Mouse (Mus musculus) frontal cortex, postnatal 25 days (tissue): ENCODE results near the gene Spata2l.
"Not testable (repeated sequence)": the region's sequence is repeated elsewhere in the genome, so short reads cannot be mapped to it uniquely, and the experiment has no call there.

ENCODE experiments used
- DNase-seq, 2 experiments: peaks; one replicate each; pipeline ENCODE4 v3.0.0; 2022; ENCODE audit warnings: low spot score in 2 of 2

The Spata2l gene

GRCm38 (mm10) chr8:123235520-123236497 is at the start of gene Spata2l:
Gene Spata2l, minus strand, starts transcription at chr8:123236233.
- DNase-seq, result peak; percentile 57 to 73

GRCm38 (mm10) chr8:123284493-123284892 is 48.5 kb upstream of the Spata2l start:
- DNase-seq, result no peak

- DNase-seq, result no peak
These were observed 48.0 kb upstream of the Spata2l start for GRCm38 (mm10) chr8:123283991-123284390.

- DNase-seq, result not testable (repeated sequence)
These were observed 47.0 kb upstream of the Spata2l start for GRCm38 (mm10) chr8:123282994-123283393.

- DNase-seq, result no peak
These were observed 44.5 kb upstream of the Spata2l start for GRCm38 (mm10) chr8:123280302-123281094.

GRCm38 (mm10) chr8:123279828-123280227 is 43.8 kb upstream of the Spata2l start:
- no peak for DNase-seq

- DNase-seq, result no peak
These were observed 42.4 kb upstream of the Spata2l start for GRCm38 (mm10) chr8:123278445-123278844.

- no peak for DNase-seq
These were observed 39.1 kb upstream of the Spata2l start for GRCm38 (mm10) chr8:123275096-123275495.

GRCm38 (mm10) chr8:123274447-123274846 is 38.4 kb upstream of the Spata2l start:
- DNase-seq, result no peak

- no peak for DNase-seq
These were observed 35.9 kb upstream of the Spata2l start for GRCm38 (mm10) chr8:123271901-123272300.

- DNase-seq, result no peak
These were observed 35.1 kb upstream of the Spata2l start for GRCm38 (mm10) chr8:123271147-123271546.

- DNase-seq, result no peak
These were observed 32.1 kb upstream of the Spata2l start for GRCm38 (mm10) chr8:123267926-123268656.

- DNase-seq, result not testable (repeated sequence)
These were observed 21.6 kb upstream of the Spata2l start for GRCm38 (mm10) chr8:123257593-123257992.

- no peak for DNase-seq
These were observed 21.1 kb upstream of the Spata2l start for GRCm38 (mm10) chr8:123257114-123257513.

- DNase-seq, result no peak
These were observed 19.1 kb upstream of the Spata2l start for GRCm38 (mm10) chr8:123255170-123255569.

GRCm38 (mm10) chr8:123254099-123254885 is 18.3 kb upstream of the Spata2l start, which contains the start of the genes Zfp276 and Vps9d1:
Gene Zfp276, plus strand, starts transcription at chr8:123254195.
Gene Vps9d1, minus strand, starts transcription at chr8:123254348.
- DNase-seq, result peak; percentile 60 to 74

GRCm38 (mm10) chr8:123253451-123254098 is 17.5 kb upstream of the Spata2l start:
- no peak for DNase-seq

GRCm38 (mm10) chr8:123252925-123253324 is 16.9 kb upstream of the Spata2l start:
- DNase-seq, result no peak

- no peak for DNase-seq
These were observed 14.9 kb upstream of the Spata2l start for GRCm38 (mm10) chr8:123250940-123251339.

GRCm38 (mm10) chr8:123248596-123248995 is 12.6 kb upstream of the Spata2l start:
- no peak for DNase-seq
